Mouse (Mus musculus) heart, adult 2 months (tissue): ENCODE data around the gene Zfp580.

Experiments used
- CTCF ChIP-seq: fragments of 200-600 bp; IDR thresholded peaks from 2 replicates; pipeline ENCODE4 v1.8.1; 2022; ENCODE audit warnings: antibody characterized with exemption, mild to moderate bottlenecking, moderate library complexity
- EP300 ChIP-seq: fragments of 200-500 bp; IDR thresholded peaks from 2 replicates; pipeline ENCODE4 v1.6.1; 2011; ENCODE audit warnings: low read depth, low read length, control low read depth; ENCODE audit not compliant: insufficient read depth
- POLR2A ChIP-seq: fragments of 200-500 bp; IDR thresholded peaks from 2 replicates; pipeline ENCODE4 v1.6.1; 2011; ENCODE audit warnings: mild to moderate bottlenecking, low read depth, low read length, control low read depth; ENCODE audit not compliant: insufficient read depth

GRCm38 (mm10) chr7:5033818-5034217 lies 17.5 kb upstream of the Zfp580 start, which contains the start of gene 4632433K11Rik:
- TF ChIP-seq CTCF (no peak), EP300 (no peak), POLR2A (no peak)
